Mouse (Mus musculus) cerebellum, postnatal 4 days (tissue): ENCODE data around the gene Glo1.

Source experiments
- DNase-seq, 2 experiments: peaks; one replicate each; pipeline ENCODE4 v3.0.0; 2022; ENCODE audit warnings: low spot score in 2 of 2, mixed read lengths in 1 of 2

The Glo1 gene

GRCm38 (mm10) chr17:30613350-30613749 lies 13.3 kb downstream of the Glo1 start:
- DNase-seq = no peak

GRCm38 (mm10) chr17:30612075-30612859 lies 14.4 kb downstream of the Glo1 start:
- DNase-seq = peak; percentile 100

GRCm38 (mm10) chr17:30611221-30612074 lies 15.2 kb downstream of the Glo1 start:
- peak in 1 of 2 experiments; percentile 7 for DNase-seq

- peak in 1 of 2 experiments; percentile 6 for DNase-seq
These were observed 15.9 kb downstream of the Glo1 start for GRCm38 (mm10) chr17:30610739-30611138.

- DNase-seq = no peak
These were observed 16.7 kb downstream of the Glo1 start for GRCm38 (mm10) chr17:30609980-30610307.

- peak in 1 of 2 experiments; percentile 18 for DNase-seq
These were observed 17.2 kb downstream of the Glo1 start for GRCm38 (mm10) chr17:30609305-30609979.

GRCm38 (mm10) chr17:30607909-30608495 lies 18.7 kb downstream of the Glo1 start:
- peak in 1 of 2 experiments; percentile 10 for DNase-seq

GRCm38 (mm10) chr17:30607330-30607729 lies 19.3 kb downstream of the Glo1 start:
- no peak for DNase-seq

- DNase-seq = no peak
These were observed 20.0 kb downstream of the Glo1 start for GRCm38 (mm10) chr17:30606634-30607081.

- no peak for DNase-seq
These were observed 20.5 kb downstream of the Glo1 start for GRCm38 (mm10) chr17:30606206-30606605.

GRCm38 (mm10) chr17:30605001-30605400 lies 21.7 kb downstream of the Glo1 start:
- no peak for DNase-seq

- no peak for DNase-seq
These were observed 22.4 kb downstream of the Glo1 start for GRCm38 (mm10) chr17:30604296-30604695.

GRCm38 (mm10) chr17:30602175-30602574 lies 24.5 kb downstream of the Glo1 start:
- no peak for DNase-seq

GRCm38 (mm10) chr17:30598300-30598699 lies 28.4 kb downstream of the Glo1 start:
- DNase-seq = no peak

GRCm38 (mm10) chr17:30597786-30598185 lies 28.9 kb downstream of the Glo1 start:
- DNase-seq = no peak

GRCm38 (mm10) chr17:30594846-30595245 lies 31.8 kb downstream of the Glo1 start:
- no peak for DNase-seq

- no peak for DNase-seq
These were observed 32.3 kb downstream of the Glo1 start for GRCm38 (mm10) chr17:30594407-30594806.

GRCm38 (mm10) chr17:30590417-30591198 lies 36.1 kb downstream of the Glo1 start:
- peak; percentile 54 to 72 for DNase-seq

GRCm38 (mm10) chr17:30583258-30584001 lies 43.2 kb downstream of the Glo1 start:
- no peak for DNase-seq

GRCm38 (mm10) chr17:30582313-30582712 lies 44.4 kb downstream of the Glo1 start:
- no peak for DNase-seq
